Mouse (Mus musculus) ES-E14 (cell line): ENCODE measurements around the gene Scaf11. TPM values are rescaled to one million over a fixed set of nuclear protein-coding genes. Genes with fewer than 3 reads are reported as not detected.

Experiments used
- DNase-seq: peaks from one replicate; pipeline ENCODE4 v3.0.0-alpha.2; 2013; ENCODE audit warnings: low read depth, low spot score
- H3K27ac ChIP-seq: 2 replicates; pipeline ENCODE4 v1.5.1; 2012; ENCODE audit warnings: low read depth, mild to moderate bottlenecking, low read length, moderate library complexity, mixed read lengths; ENCODE audit not compliant: poor library complexity, insufficient read depth, severe bottlenecking
- H3K36me3 ChIP-seq: 2 replicates; pipeline ENCODE4 v1.6.1; 2012; ENCODE audit warnings: mild to moderate bottlenecking, low read length, moderate library complexity, mixed read lengths; ENCODE audit not compliant: control insufficient read depth, poor library complexity, insufficient read depth, severe bottlenecking
- H3K4me1 ChIP-seq, 2 experiments: fragments of 150-350 bp in 1 of 2; sonication (generic) in 1 of 2; 2 replicates each; pipeline ENCODE4 v1.6.1; 2012; ENCODE audit warnings: low read length in 2 of 2, mild to moderate bottlenecking in 1 of 2, mixed read lengths in 1 of 2; ENCODE audit not compliant: control insufficient read depth in 2 of 2, insufficient read depth in 2 of 2, poor library complexity in 1 of 2
- H3K4me3 ChIP-seq, 2 experiments: fragments of 150-350 bp in 1 of 2; sonication (generic) in 1 of 2; 2 replicates each; pipeline ENCODE4 v1.5.1; 2012; ENCODE audit warnings: low read length in 2 of 2, low read depth in 1 of 2, mild to moderate bottlenecking in 1 of 2, mixed read lengths in 1 of 2; ENCODE audit not compliant: insufficient read depth in 1 of 2, poor library complexity in 1 of 2, severe bottlenecking in 1 of 2
- H3K9ac ChIP-seq: 2 replicates; pipeline ENCODE4 v1.6.1; 2012; ENCODE audit warnings: low read depth, mild to moderate bottlenecking, low read length, mixed read lengths; ENCODE audit not compliant: poor library complexity, insufficient read depth, severe bottlenecking
- H3K9me3 ChIP-seq: fragments of 150-350 bp; sonication (generic); 2 replicates; pipeline ENCODE4 v1.6.1; 2012; ENCODE audit warnings: low read depth, mild to moderate bottlenecking, low read length; ENCODE audit not compliant: control insufficient read depth, insufficient read depth
- CHD2 ChIP-seq: IDR thresholded peaks from 2 replicates; pipeline ENCODE4 v1.6.1; 2014; ENCODE audit warnings: mild to moderate bottlenecking, low read depth, low read length, inconsistent platforms
- HCFC1 ChIP-seq: IDR thresholded peaks from 2 replicates; pipeline ENCODE4 v1.6.1; 2012; ENCODE audit warnings: low read length, inconsistent platforms, borderline replicate concordance; ENCODE audit not compliant: insufficient read depth
- MAFK ChIP-seq: IDR thresholded peaks from 2 replicates; pipeline ENCODE4 v1.6.1; 2014; ENCODE audit warnings: mild to moderate bottlenecking, low read depth, low read length, inconsistent platforms; ENCODE audit not compliant: insufficient read depth
- ZC3H11A ChIP-seq: IDR thresholded peaks from 2 replicates; pipeline ENCODE4 v1.6.1; 2012; ENCODE audit warnings: low read depth, mild to moderate bottlenecking, inconsistent platforms, low read length, borderline replicate concordance
- ZNF384 ChIP-seq: IDR thresholded peaks from 2 replicates; pipeline ENCODE4 v1.6.1; 2012; ENCODE audit warnings: low read depth, low read length, inconsistent platforms
- in situ Hi-C, 2 experiments: fragments of 600-800 bp; cut with MboI; formaldehyde crosslinking; loops; one replicate each; pipeline ENCODE4 v1.15.1; 2025; ENCODE audit warnings: low sequenced_read_pairs in 2 of 2, inconsistent platforms in 1 of 2; ENCODE audit not compliant: unreplicated experiment in 2 of 2
- total RNA-seq: library from RNA; depleted of rRNA; stranded (reverse); fragments of 300-350 nt; gene quantifications from 2 replicates; pipeline ENCODE4 v1.2.3, GENCODE M21; 2012

Gene Scaf11
- total RNA-seq, 1 experiment: 92.7 TPM

- H3K9ac ChIP-seq: no peak overlapping the region
- in situ Hi-C loops: no loop called here
- H3K4me3 ChIP-seq: no peak overlapping the region
- H3K27ac ChIP-seq: no peak overlapping the region
- no peak for DNase-seq
- H3K4me1 ChIP-seq: no peaks in the 10 kb centered on the region
- H3K36me3 ChIP-seq: no peaks in the 10 kb centered on the region; the same call in 1 of the 2 replicates
- no peak for TF ChIP-seq HCFC1
- no peaks in the 10 kb centered on the region for H3K9me3 ChIP-seq
These were observed 7.7 kb upstream of the Scaf11 start for GRCm38 (mm10) chr15:96468316-96468715.

- no peak overlapping the region for H3K27ac ChIP-seq
- no peak overlapping the region for H3K4me3 ChIP-seq
- TF ChIP-seq MAFK: no peak
- no peak for TF ChIP-seq CHD2
- no peak for TF ChIP-seq HCFC1
- no peak for TF ChIP-seq ZNF384
- no peak for TF ChIP-seq ZC3H11A
- no peak overlapping the region for H3K9ac ChIP-seq
- in situ Hi-C loops: no loop called here
- DNase-seq: no peak
- no peaks in the 10 kb centered on the region for H3K4me1 ChIP-seq
- H3K36me3 ChIP-seq: no peaks in the 10 kb centered on the region; the same call in 1 of the 2 replicates
- H3K9me3 ChIP-seq: no peaks in the 10 kb centered on the region
These were observed 7.2 kb upstream of the Scaf11 start for GRCm38 (mm10) chr15:96467844-96468243.

GRCm38 (mm10) chr15:96466362-96466903, 5.8 kb upstream of the Scaf11 start:
- DNase-seq: no peak
- no peaks in the 10 kb centered on the region for H3K9me3 ChIP-seq
- TF ChIP-seq ZC3H11A: no peak
- TF ChIP-seq CHD2: no peak
- no peak for TF ChIP-seq ZNF384
- TF ChIP-seq HCFC1: no peak
- TF ChIP-seq MAFK: no peak
- no peak overlapping the region for H3K27ac ChIP-seq
- no peak overlapping the region for H3K9ac ChIP-seq
- H3K4me3 ChIP-seq: no peak overlapping the region
- 0 out of 4 replicates have a peak, but pooled peaks cover 0 to 2% of the 10 kb centered on the region in 2 experiments for H3K4me1 ChIP-seq
- H3K36me3 ChIP-seq: no peaks in the 10 kb centered on the region; the same call in 1 of the 2 replicates
- in situ Hi-C loops: no loop called here

- H3K4me3 ChIP-seq: no peak overlapping the region
- no peaks in the 10 kb centered on the region for H3K9me3 ChIP-seq
- H3K4me1 ChIP-seq: 0 out of 4 replicates have a peak, but pooled peaks cover 0 to 2% of the 10 kb centered on the region in 2 experiments
- DNase-seq: no peak
- in situ Hi-C loops: no loop called here
- TF ChIP-seq HCFC1 (no peak), CHD2 (no peak), ZC3H11A (no peak), MAFK (no peak), ZNF384 (no peak)
- H3K9ac ChIP-seq: no peak overlapping the region
- no peak overlapping the region for H3K27ac ChIP-seq
- H3K36me3 ChIP-seq: no peaks in the 10 kb centered on the region; the same call in 1 of the 2 replicates
These were observed 4.4 kb upstream of the Scaf11 start for GRCm38 (mm10) chr15:96465076-96465475.

GRCm38 (mm10) chr15:96463821-96464220, 3.2 kb upstream of the Scaf11 start:
- no peak for DNase-seq
- no peak overlapping the region for H3K4me3 ChIP-seq

More at GRCm38 (mm10) chr15:96463821-96464220, 3.2 kb upstream of the Scaf11 start:
- no peak overlapping the region for H3K9ac ChIP-seq
- TF ChIP-seq HCFC1 (no peak), ZNF384 (no peak), CHD2 (no peak), ZC3H11A (no peak), MAFK (no peak)
- H3K4me1 ChIP-seq: peaks cover 1 to 2% of the 10 kb centered on the region in 2 experiments; a peak in 1 of 4 replicates
- in situ Hi-C loops: no loop called here
- no peaks in the 10 kb centered on the region for H3K9me3 ChIP-seq
- no peaks in the 10 kb centered on the region; the same call in 1 of the 2 replicates for H3K36me3 ChIP-seq
- H3K27ac ChIP-seq: no peak overlapping the region
